Mouse (Mus musculus) heart, embryonic 12.5 days (tissue): ENCODE results near the gene Olfr678. TPM values are rescaled to one million over a fixed set of nuclear protein-coding genes. Genes with fewer than 3 reads are reported as not detected.
"Not testable (repeated sequence)": the region's sequence is repeated elsewhere in the genome, so short reads cannot be mapped to it uniquely, and the experiment has no call there.

ENCODE experiments used
- ATAC-seq: fragments of 200-750 bp; cut with Nextera tagmentation; 2 replicates; pipeline ENCODE4 v1.8.0; 2017; ENCODE audit warnings: moderate TSS enrichment, moderate library complexity; ENCODE audit not compliant: insufficient number of reproducible peaks, low FRiP score
- H3K27ac ChIP-seq: fragments of 300-500 bp; sonication (generic); 2 replicates; pipeline ENCODE4 v1.5.1; 2016; ENCODE audit warnings: mild to moderate bottlenecking, moderate library complexity; ENCODE audit not compliant: poor library complexity, severe bottlenecking
- H3K27me3 ChIP-seq: fragments of 300-500 bp; sonication (generic); replicated peaks from 2 replicates; pipeline ENCODE4 v1.6.1; 2016; ENCODE audit warnings: mild to moderate bottlenecking, moderate library complexity
- H3K36me3 ChIP-seq: fragments of 300-500 bp; sonication (generic); 2 replicates; pipeline ENCODE4 v1.6.1; 2016; ENCODE audit warnings: mild to moderate bottlenecking, moderate library complexity
- H3K4me1 ChIP-seq: fragments of 300-500 bp; sonication (generic); replicated peaks from 2 replicates; pipeline ENCODE4 v1.6.1; 2016; ENCODE audit warnings: mild to moderate bottlenecking
- H3K4me2 ChIP-seq: fragments of 300-500 bp; sonication (generic); 2 replicates; pipeline ENCODE4 v1.6.1; 2016; ENCODE audit warnings: mild to moderate bottlenecking, moderate library complexity
- H3K4me3 ChIP-seq: fragments of 300-500 bp; sonication (generic); 2 replicates; pipeline ENCODE4 v1.5.1; 2016; ENCODE audit warnings: mild to moderate bottlenecking
- H3K9ac ChIP-seq: fragments of 300-500 bp; sonication (generic); 2 replicates; pipeline ENCODE4 v1.6.1; 2016; ENCODE audit warnings: mild to moderate bottlenecking, moderate library complexity
- H3K9me3 ChIP-seq: fragments of 300-500 bp; sonication (generic); replicated peaks from 2 replicates; pipeline ENCODE4 v1.6.1; 2016; ENCODE audit warnings: mild to moderate bottlenecking, moderate library complexity
- WGBS: fragments of 180-500 bp; shearing (Covaris S2); methylation state at CpG from one replicate; pipeline ENCODE4 v1.1.7; 2016; 5-methylcytosine and 5-hydroxymethylcytosine counted together
- polyA plus RNA-seq: library from polyadenylated mRNA; unstranded; fragments of >200 nt; fragmentation: Nextera tagmentation; extraction: Ambion mirVana; gene quantifications from 2 replicates; pipeline ENCODE4 v1.2.1, GENCODE M21; 2016

Olfr678 gene
- polyA plus RNA-seq: not detected in 2 replicates

DNA sequence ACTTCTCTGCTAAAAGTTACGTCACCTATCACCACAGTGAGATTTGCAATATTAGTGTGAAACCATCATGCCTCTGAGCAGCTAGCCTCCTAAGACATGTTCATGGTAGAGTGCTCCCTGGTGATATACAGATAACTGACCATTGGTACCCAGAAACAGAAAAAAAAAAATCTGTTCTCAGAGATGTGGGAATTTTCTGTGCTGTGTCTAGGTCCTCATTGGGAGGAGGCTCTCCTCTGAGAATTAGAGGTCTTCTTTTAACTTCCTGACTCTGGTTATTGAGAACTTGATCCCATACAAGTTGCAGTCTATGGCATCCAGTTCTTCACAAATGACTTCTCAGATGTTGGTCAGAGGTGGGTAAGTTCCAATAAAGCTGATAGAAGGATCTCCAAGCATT, at the start of gene Olfr678:
TSS of gene Olfr678 (plus strand) at position 301 of the 400 bp plus-strand sequence.
- no peak within 1 kb of the TSS for H3K27ac ChIP-seq
- no peaks in the 10 kb centered on the region for H3K4me1 ChIP-seq
- no peaks in the 10 kb centered on the region for H3K27me3 ChIP-seq
- H3K4me3 ChIP-seq: no peak within 1 kb of the TSS
- no peaks in the 10 kb centered on the region for H3K9me3 ChIP-seq
- H3K4me2 ChIP-seq: no peak within 1 kb of the TSS
- H3K36me3 ChIP-seq: no peaks in the 10 kb centered on the region
- 80% methylated on average over 1 of the region's 1 CpGs for WGBS
- ATAC-seq: no peak
- no peak within 1 kb of the TSS for H3K9ac ChIP-seq

DNA sequence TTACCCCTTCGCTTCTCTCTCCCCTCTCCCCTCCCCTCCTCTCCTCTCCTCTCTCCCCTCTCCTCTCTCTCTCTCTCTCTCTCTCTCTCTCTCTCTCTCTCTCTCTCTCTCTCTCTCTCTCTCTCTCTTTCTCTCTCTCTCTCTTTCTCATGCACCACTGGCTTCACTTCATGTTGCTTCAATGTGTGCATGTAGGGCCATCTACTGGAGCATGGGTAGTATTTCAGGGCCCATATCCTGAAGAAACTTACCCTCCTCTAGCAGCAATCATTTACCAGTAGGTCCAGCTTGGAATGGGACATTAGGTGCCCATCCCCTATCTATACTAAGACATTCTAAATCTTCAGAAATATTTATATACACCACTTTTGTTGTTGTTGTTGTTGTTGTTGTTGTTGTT, 41.7 kb upstream of the Olfr678 start:
- no peaks in the 10 kb centered on the region for H3K36me3 ChIP-seq
- H3K4me2 ChIP-seq: no peak overlapping the region
- no peak overlapping the region for H3K4me3 ChIP-seq
- H3K4me1 ChIP-seq: no peaks in the 10 kb centered on the region
- no peak overlapping the region for H3K27ac ChIP-seq
- WGBS: 59% methylated on average over 1 of the region's 1 CpGs
- H3K9me3 ChIP-seq: no peaks in the 10 kb centered on the region
- H3K27me3 ChIP-seq: no peaks in the 10 kb centered on the region
- H3K9ac ChIP-seq: no peak overlapping the region
- ATAC-seq: no peak

DNA sequence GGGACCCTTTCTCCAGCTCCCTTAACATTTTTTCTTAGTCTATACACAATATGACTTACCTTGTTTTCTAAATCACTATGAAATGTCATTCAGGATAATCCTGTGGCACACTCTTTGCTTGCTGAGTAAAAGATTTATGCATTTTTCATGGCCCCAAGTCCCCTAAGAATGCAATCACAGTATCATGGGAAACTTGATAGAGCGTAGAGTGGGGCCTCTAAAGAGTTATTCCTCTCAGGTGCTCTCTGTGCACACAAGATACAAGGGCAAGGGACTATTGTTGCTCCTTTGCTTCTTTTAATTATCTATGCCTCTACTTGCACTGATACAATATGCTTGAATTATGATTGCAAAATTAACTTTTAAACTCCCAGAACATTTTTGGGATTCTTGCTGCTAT, 35.9 kb upstream of the Olfr678 start, which contains the start of gene Olfr675:
TSS of gene Olfr675 (minus strand) at position 101 of the 400 bp plus-strand sequence.
- WGBS: 62% methylated on average over 1 of the region's 1 CpGs
- H3K4me2 ChIP-seq: no peak within 1 kb of the TSS
- no peak for ATAC-seq

DNA sequence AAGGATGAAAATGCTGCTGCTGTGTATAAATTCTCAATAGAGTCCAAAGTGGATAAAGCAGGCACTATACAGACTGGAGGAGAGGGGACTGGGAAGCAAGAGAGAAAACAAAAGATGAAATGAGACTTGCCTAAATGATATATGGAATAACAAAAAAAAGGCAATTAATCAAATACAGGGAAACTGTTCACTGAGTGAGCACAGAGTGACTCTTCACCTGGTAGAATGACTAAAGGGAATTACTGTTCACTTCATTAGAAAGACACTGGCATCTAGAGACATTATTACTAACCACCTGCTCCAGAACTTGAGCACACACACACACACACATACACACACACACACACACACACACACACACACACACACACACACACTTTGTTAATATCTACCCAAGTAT, 31.9 kb upstream of the Olfr678 start, which contains the start of gene Olfr676:
TSS of gene Olfr676 (plus strand) at position 301 of the 400 bp plus-strand sequence.
- H3K27ac ChIP-seq: no peak within 1 kb of the TSS
- no peak within 1 kb of the TSS for H3K9ac ChIP-seq
- H3K4me1 ChIP-seq: no peaks in the 10 kb centered on the region
- H3K9me3 ChIP-seq: no peaks in the 10 kb centered on the region
- no peaks in the 10 kb centered on the region for H3K27me3 ChIP-seq
- ATAC-seq: no peak
- H3K4me3 ChIP-seq: no peak within 1 kb of the TSS
- no peak within 1 kb of the TSS for H3K4me2 ChIP-seq
- no peaks in the 10 kb centered on the region for H3K36me3 ChIP-seq

More for the DNA sequence above, 35.9 kb upstream of the Olfr678 start, which contains the start of gene Olfr675:
- no peak within 1 kb of the TSS for H3K4me3 ChIP-seq
- no peaks in the 10 kb centered on the region for H3K27me3 ChIP-seq
- no peak within 1 kb of the TSS for H3K9ac ChIP-seq
- no peak within 1 kb of the TSS for H3K27ac ChIP-seq
- H3K36me3 ChIP-seq: no peaks in the 10 kb centered on the region
- H3K4me1 ChIP-seq: no peaks in the 10 kb centered on the region
- H3K9me3 ChIP-seq: no peaks in the 10 kb centered on the region

DNA sequence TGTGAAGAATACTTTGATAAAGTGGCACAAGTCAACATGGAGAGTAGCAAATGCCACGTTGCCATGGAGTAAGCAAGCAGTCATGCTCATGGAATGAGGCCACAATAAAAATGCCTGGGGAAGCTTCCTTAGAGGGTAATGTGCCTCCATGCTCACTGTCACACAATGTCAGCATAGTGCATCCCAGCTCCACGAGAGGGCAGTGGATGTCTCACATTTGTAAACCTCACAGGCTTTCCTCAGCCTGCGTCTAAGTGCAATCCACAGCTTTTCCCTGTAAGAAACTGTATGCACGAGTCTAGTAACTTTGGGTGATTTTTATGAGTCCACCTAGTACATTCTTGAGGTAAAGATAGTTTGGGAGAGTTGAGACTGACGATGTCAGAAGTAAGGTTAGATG, 30.4 kb upstream of the Olfr678 start:
- not testable (repeated sequence) for H3K9me3 ChIP-seq, H3K4me3 ChIP-seq, H3K9ac ChIP-seq, H3K4me1 ChIP-seq, H3K27me3 ChIP-seq, H3K4me2 ChIP-seq, H3K27ac ChIP-seq, ATAC-seq, H3K36me3 ChIP-seq
- 52% methylated on average over 5 of the region's 5 CpGs for WGBS

DNA sequence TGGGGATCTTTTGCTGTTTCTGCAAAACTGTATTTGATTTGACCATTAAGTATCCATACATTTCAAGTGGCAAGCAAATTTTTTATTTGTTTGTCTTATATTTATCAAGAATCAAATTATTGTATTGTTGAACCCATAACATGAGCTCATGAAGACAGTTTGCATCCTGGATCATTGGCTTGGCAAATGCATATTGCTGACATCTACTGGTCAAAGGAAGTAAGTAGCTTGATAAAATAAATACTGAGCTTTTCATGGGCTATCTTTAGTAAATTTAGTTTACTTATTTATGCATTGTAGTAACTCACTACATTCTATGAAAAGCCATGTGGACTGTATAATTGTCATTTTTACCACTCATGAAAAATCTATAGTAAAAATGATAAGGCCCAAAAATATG, 5.3 kb upstream of the Olfr678 start:
- Histone ChIP-seq H3K4me3 (no peak overlapping the region), H3K27ac (no peak overlapping the region)
- no peak for ATAC-seq

DNA sequence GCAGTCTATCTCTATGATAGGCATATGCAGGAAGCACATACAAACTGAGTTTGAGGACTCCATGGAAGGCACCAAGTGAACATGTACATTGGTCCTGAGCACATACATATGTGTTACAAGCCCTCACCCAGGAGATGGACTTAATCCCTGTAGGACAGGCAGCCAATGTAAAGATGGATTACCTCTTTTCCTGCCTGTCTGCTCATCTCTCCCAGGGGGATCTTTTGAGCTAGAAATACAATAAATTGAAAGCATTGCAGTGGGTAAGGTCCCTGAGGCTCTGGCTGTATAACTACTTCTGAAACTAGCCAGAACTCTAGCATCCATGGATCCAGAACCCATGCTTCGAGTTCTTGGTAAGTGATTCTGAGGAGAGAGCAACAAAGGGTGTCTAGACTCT, 16.6 kb downstream of the Olfr678 start, which contains the start of gene Olfr679:
TSS of gene Olfr679 (plus strand) at position 301 of the 400 bp plus-strand sequence.
- Histone ChIP-seq H3K27ac (no peak within 1 kb of the TSS), H3K36me3 (no peaks in the 10 kb centered on the region)
- 53% methylated on average over 1 of the region's 1 CpGs for WGBS

More for the DNA sequence above, 5.3 kb upstream of the Olfr678 start:
- no peaks in the 10 kb centered on the region for H3K36me3 ChIP-seq
- no peaks in the 10 kb centered on the region for H3K9me3 ChIP-seq
- H3K4me2 ChIP-seq: no peak overlapping the region
- H3K4me1 ChIP-seq: no peaks in the 10 kb centered on the region
- H3K9ac ChIP-seq: no peak overlapping the region
- H3K27me3 ChIP-seq: no peaks in the 10 kb centered on the region

DNA sequence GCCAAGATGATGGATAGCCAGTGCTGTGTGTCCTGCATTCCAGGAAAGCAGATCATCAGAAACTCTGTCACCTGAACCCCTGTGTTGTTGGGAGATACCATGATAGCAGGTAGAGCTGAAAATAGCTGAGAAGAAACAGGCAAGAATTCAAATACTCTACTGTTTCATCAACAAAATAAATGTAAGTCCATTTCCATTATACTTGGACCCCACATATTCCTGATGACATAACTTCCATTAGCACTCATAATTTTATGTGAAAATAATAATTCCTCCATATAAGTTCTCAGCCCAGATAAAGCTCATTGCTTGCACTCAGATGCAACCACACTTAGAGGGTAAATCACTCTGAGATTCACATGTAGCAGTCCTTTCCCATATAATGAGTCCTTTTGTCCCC, 28.4 kb downstream of the Olfr678 start, which contains the start of gene Olfr680-ps1:
TSS of gene Olfr680-ps1 (minus strand) at position 101 of the 400 bp plus-strand sequence.
- H3K4me1 ChIP-seq, H3K36me3 ChIP-seq, H3K9me3 ChIP-seq, H3K4me2 ChIP-seq, ATAC-seq, H3K4me3 ChIP-seq, H3K27ac ChIP-seq, H3K27me3 ChIP-seq, H3K9ac ChIP-seq: not testable (repeated sequence)

More for the DNA sequence above, 16.6 kb downstream of the Olfr678 start, which contains the start of gene Olfr679:
- no peak within 1 kb of the TSS for H3K9ac ChIP-seq
- no peaks in the 10 kb centered on the region for H3K9me3 ChIP-seq
- no peak within 1 kb of the TSS for H3K4me2 ChIP-seq
- no peak within 1 kb of the TSS for H3K4me3 ChIP-seq
- no peaks in the 10 kb centered on the region for H3K27me3 ChIP-seq
- no peak for ATAC-seq
- H3K4me1 ChIP-seq: no peaks in the 10 kb centered on the region

DNA sequence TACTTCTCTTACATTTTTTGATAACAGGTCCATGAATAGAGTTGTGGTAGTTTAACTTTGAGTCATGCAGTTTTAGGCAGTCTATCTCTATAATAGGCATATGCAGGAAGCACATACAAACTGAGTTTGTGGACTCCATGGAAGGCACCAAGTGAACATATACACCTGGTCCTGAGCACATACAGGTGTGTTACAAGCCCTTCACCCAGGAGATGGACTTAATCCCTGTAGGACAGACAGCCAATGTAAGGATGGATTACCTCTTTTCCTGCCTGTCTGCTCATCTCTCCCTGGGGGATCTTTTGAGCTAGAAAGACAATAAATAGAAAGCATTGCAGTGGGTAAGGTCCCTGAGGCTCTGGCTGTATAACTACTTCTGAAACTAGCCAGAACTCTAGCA, 52.3 kb downstream of the Olfr678 start, which contains the start of gene Olfr681:
TSS of gene Olfr681 (plus strand) at position 301 of the 400 bp plus-strand sequence.
- no peak within 1 kb of the TSS for H3K9ac ChIP-seq
- H3K27ac ChIP-seq: no peak within 1 kb of the TSS
- H3K9me3 ChIP-seq: no peaks in the 10 kb centered on the region
- no peaks in the 10 kb centered on the region for H3K36me3 ChIP-seq
- no peaks in the 10 kb centered on the region for H3K4me1 ChIP-seq
- H3K4me2 ChIP-seq: no peak within 1 kb of the TSS
- H3K4me3 ChIP-seq: no peak within 1 kb of the TSS
- no peaks in the 10 kb centered on the region for H3K27me3 ChIP-seq
- no peak for ATAC-seq

Other genes with a start within 250 kb of the Olfr678 start
- gene Usp17lb, start 221.9 kb upstream of the Olfr678 start, polyA plus RNA-seq: not detected in 2 replicates
- gene Usp17la, start 207.5 kb upstream of the Olfr678 start, polyA plus RNA-seq: not detected in 2 replicates
- not detected in 2 replicates for gene Olfr665, start 186.4 kb upstream of the Olfr678 start, polyA plus RNA-seq
- gene Olfr666, start 168.5 kb upstream of the Olfr678 start, polyA plus RNA-seq: not detected in 2 replicates
- gene Olfr667, start 143.0 kb upstream of the Olfr678 start, polyA plus RNA-seq: not detected in 2 replicates
- not detected in 2 replicates for gene Olfr668, start 136.4 kb upstream of the Olfr678 start, polyA plus RNA-seq
- gene Olfr669, start 130.2 kb upstream of the Olfr678 start, polyA plus RNA-seq: not detected in 2 replicates
- not detected in 2 replicates for gene Olfr670, start 101.9 kb upstream of the Olfr678 start, polyA plus RNA-seq
- gene Olfr671, start 85.3 kb upstream of the Olfr678 start, polyA plus RNA-seq: not detected in 2 replicates
- gene Olfr672, start 62.4 kb upstream of the Olfr678 start, polyA plus RNA-seq: not detected in 2 replicates
- not detected in 2 replicates for gene Olfr675, start 36.0 kb upstream of the Olfr678 start, polyA plus RNA-seq
- not detected in 2 replicates for gene Olfr676, start 31.8 kb upstream of the Olfr678 start, polyA plus RNA-seq
- gene Olfr677, start 13.1 kb upstream of the Olfr678 start, polyA plus RNA-seq: not detected in 2 replicates
- not detected in 2 replicates for gene Olfr679, start 16.7 kb downstream of the Olfr678 start, polyA plus RNA-seq
- gene Olfr680-ps1, start 28.3 kb downstream of the Olfr678 start, polyA plus RNA-seq: not detected in 2 replicates
- not detected in 2 replicates for gene Olfr681, start 52.4 kb downstream of the Olfr678 start, polyA plus RNA-seq
- not detected in 2 replicates for gene Olfr683, start 82.5 kb downstream of the Olfr678 start, polyA plus RNA-seq
- not detected in 2 replicates for gene Olfr684, start 99.2 kb downstream of the Olfr678 start, polyA plus RNA-seq
- not detected in 2 replicates for gene Olfr685, start 121.5 kb downstream of the Olfr678 start, polyA plus RNA-seq
- not detected in 2 replicates for gene Olfr686, start 143.0 kb downstream of the Olfr678 start, polyA plus RNA-seq
- not detected in 2 replicates for gene Olfr688, start 223.6 kb downstream of the Olfr678 start, polyA plus RNA-seq
- gene Olfr689, start 246.7 kb downstream of the Olfr678 start, polyA plus RNA-seq: not detected in 2 replicates